Mouse (Mus musculus) testis, postnatal 10 days (tissue): ENCODE measurements around the gene Ccdc106.
A peak's percentile ranks its signal among the peaks of the same experiment; 100 is the strongest.
"Not testable (repeated sequence)": the region's sequence is repeated elsewhere in the genome, so short reads cannot be mapped to it uniquely, and the experiment has no call there.

ENCODE experiments used
- DNase-seq: peaks from one replicate; pipeline ENCODE4 v3.0.0; 2021; ENCODE audit warnings: low spot score

Gene Ccdc106

DNA sequence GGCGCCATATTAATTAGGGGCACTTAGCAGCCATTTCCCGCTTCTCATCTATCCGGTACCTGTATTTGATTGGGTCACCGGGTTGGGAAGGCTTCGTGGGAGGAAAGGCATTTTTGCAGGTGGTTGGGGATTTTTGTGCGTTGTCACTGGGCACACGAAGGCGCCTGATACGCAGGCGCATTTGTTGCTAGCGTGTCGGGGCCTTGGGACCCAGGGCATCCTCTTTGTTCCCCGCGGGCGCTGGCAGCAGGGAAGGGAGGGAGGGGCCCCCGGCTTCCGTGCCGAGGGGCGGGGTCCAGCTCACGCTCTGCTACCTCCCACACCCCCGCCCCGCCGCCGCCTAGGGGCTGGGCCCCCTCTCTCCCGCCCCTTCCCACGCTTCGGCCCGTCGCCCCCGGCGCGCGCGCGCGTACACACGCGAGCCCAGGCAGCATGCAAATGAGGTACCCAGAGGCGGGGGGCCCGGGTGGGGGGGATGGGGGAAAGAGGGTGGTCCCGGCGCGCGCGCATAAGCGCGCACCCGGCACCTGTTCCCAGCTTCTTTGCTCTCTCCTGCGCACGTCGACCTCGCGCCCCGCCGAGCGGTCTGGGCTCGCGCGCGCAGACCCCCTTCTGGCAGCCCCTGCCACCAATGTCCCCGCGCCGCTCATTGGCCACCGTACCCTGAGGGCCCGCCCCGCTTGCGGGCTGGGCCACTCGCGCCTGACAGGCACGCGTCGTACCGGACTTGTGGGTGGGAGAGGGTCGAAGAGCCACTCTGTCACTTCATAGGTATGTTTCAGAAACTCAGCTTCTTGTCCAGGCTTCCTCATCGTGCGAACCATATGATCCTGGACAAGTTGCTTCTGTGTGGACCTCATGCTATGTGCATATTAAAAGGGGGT, 5.0 kb upstream of the Ccdc106 start, which contains the start of gene Gm44973:
Gene Gm44973, plus strand, starts transcription at position 379 of the 884 bp plus-strand sequence.
- peak; percentile 98 for DNase-seq

DNA sequence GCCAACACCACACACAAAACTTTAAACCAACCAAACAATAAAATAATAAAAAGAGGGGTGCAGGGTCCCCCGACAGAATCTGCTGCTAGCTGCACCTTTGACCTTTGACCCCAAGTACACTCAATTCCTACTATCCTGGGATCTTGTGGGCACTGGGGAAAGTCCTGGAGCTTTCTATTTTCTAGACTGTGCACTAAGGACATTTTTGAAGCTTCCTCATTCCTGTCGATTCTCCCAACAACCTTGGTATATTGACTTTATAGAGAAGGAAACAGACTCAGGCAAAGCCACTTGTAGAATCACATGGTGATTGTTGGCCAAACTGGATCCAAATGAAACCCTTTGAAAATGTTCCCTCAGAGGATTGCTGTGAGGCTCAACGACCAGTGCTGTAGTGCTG, 4.3 kb upstream of the Ccdc106 start:
- DNase-seq, result no peak

DNA sequence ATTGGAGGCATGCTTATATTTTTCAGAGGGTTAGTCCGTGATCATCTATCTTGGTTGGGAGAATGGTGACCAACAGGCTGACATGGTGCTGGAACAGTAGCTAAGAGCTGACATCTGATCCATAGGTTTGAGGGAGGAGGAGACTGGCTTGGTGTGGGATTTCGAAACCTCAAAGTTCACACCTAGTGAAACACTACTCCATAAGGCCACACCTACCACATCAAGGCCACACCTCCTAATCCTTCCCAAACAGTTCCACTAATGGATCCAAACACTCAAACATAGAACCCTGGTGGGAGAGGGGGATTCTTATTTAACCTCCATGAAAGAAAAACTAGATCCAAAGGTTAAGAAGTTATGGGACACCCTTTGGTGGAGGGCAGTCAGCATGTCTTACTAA, 3.4 kb upstream of the Ccdc106 start:
- DNase-seq, result no peak

DNA sequence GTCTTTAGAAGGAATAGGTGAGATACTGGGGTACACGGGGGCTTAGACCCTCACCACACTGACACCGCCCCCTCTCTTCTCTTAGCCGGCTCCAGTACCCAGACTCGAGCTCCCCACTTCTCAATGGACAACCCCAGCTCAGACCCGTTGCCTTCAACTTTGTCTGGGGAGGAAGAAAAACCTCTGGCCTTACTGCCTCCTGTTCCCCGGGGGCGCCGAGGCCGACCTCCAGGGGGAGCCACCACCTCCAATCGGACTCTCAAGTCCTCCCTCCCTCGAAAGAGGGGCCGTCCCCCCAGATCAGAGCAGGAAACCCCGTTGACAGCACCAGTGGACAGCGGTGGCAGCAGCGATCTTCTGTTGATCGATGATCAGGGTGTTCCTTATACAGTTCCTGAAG, 3.0 kb upstream of the Ccdc106 start:
- DNase-seq, result peak; percentile 79

DNA sequence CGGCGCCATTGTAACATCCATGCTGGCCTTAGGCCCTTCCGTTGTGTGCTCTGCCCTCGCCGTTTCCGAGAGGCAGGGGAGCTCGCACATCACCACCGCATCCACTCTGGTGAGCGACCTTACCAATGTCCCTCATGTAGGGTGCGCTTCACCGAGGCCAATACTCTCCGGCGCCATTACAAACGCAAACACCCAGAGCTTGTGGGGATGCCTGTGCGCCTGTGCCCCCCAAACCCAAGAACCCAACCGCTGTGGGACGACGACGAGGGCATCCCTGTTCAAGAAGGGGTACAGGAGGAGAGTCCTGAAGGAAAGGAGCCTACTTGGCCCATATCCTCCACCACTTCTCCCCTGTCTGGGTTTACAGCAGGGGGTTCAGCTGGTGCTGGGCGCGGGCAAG, 2.4 kb upstream of the Ccdc106 start:
- DNase-seq, result no peak

DNA sequence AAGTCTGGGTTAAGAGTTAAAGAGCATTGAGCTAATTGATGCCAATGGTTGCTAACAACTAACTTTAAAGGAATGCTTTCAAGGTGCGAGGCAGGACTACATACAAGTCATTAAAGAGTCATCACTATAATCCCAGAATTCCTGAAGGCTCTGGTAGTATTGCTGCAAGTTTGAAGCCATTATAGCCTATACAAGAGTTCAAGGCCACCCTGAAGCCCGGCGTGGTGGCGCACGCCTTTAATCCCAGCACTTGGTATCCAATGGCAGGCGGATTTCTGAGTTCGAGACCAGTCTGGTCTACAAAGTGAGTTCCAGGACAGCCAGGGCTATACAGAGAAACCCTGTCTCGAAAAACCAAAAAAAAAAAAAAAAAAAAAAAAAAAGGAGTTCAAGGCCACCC, 777 bp upstream of the Ccdc106 start:
- not testable (repeated sequence) for DNase-seq

DNA sequence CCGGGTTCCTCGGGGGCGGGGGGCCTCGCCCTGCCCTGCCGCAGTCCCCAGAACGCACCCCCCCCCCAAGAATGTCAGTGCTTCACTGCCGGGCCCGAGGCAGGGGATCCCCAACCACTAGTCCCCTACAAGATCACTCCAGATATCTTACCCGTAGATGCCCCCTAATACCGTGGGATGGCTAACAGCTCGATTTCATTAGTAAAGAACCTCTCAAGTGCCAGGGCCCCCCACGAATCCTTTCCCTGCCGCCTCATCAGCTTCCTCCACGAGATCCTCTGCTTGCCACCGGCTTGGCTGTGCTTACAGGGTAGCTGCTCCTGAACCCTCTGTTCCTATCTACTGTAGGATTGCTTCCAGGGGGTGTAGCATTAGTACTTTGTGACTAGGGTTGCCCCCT, 332 bp downstream of the Ccdc106 start:
- DNase-seq, result no peak

DNA sequence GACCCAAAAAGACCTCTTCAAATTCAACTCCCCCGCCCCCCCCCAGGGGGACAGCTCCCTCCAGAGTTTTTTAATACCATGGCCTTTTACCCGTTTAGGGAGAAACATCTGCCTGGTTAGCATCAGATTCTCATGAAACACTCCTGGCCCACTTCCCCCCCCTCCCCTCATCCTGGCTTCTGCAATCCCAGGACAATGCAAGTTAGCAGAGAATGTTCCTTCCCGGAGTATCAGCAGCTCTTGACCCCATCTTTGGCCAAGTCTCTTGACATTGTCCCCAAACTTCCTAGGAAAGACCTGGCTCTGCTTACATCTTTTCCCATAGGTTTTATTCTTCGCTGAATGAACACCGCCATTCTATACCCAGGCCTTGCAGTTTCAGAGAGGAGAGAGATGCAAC, 844 bp downstream of the Ccdc106 start:
- DNase-seq, result no peak

DNA sequence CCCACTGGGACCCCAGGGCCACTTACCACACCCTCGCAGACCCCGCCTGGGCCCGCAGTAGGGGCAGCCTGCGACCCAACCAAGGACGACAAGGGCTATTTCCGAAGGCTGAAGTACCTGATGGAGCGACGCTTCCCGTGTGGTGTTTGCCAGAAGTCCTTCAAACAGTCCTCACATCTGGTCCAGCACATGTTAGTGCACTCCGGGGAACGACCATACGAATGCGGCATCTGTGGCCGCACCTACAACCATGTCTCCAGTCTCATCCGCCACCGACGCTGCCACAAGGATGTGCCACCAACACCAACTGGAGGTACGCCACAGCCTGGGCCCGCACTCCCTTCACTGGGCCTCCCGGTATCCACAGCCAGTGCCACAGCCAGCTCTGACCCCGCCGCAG, 9.2 kb downstream of the Ccdc106 start:
- DNase-seq, result no peak

DNA sequence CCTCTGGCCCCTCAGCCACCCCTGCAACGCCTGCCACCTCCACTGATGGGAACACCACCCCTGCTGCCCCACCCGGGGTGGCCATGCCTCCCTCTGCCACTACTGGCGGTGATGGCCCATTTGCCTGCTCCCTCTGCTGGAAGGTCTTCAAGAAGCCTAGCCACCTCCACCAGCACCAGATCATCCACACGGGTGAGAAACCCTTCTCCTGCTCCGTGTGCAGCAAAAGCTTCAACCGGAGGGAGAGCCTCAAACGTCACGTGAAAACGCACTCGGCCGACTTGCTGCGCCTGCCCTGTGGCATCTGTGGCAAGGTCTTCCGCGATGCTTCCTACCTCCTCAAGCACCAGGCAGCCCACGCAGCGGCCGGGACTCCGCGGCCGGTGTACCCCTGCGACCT, 9.6 kb downstream of the Ccdc106 start:
- peak; percentile 49 for DNase-seq

DNA sequence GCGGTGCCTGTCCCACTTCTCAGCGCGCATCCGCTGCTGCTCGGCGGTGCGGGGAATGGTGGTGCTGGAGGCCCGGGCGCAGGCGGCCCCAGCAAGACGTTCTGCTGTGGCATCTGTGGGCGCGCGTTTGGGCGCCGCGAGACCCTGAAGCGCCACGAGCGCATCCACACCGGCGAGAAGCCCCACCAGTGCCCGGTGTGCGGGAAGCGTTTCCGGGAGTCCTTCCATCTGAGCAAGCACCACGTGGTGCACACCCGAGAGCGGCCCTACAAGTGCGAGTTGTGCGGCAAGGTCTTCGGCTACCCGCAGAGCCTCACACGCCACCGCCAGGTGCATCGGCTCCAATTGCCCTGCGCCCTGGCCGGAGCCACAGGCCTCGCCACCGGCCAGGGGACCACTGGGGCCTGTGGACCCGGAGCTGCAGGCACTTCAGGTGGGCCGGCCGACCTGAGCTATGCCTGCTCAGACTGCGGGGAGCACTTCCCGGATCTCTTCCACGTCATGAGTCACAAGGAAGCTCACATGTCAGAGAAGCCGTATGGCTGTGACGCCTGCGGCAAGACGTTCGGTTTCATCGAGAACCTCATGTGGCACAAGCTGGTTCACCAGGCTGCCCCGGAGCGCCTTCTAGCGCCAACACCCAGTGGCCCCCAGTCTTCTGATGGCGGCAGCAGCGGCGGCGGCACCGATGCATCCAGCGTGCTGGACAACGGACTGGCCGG, 10.4 kb downstream of the Ccdc106 start:
- DNase-seq, result no peak

DNA sequence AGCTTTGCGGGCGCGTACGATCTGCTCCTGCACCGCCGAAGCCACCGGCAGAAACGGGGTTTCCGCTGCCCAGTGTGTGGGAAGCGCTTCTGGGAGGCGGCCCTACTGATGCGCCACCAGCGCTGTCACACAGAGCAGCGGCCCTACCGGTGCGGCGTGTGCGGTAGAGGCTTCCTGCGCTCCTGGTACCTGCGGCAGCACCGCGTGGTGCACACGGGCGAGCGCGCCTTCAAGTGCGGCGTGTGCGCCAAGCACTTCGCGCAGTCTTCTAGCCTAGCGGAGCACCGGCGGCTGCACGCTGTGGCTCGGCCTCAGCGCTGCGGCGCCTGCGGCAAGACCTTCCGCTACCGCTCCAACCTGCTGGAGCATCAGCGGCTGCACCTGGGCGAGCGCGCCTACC, 11.1 kb downstream of the Ccdc106 start:
- DNase-seq, result no peak

DNA sequence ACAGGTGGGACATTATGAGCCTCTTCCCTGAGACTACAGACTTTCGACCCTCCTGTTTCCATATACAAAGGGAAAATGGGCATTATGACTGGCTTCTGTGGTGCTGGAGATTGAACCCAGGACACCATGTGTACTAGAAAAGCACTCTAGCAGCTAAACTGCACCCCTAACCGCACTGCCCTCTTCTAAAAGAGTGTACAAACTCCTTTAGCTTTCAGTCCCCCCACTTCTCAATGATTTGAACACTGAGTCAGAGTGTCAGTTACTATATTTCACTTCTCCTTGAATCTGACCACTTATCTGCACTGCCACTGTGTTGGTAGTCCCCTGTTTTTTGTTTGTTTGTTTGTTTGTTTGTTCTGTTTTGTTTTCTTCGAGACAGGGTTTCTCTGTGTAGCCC, 13.5 kb downstream of the Ccdc106 start, which contains the start of gene 4632433K11Rik:
Gene 4632433K11Rik, plus strand, starts transcription at position 301 of the 400 bp plus-strand sequence.
- DNase-seq, result no peak

DNA sequence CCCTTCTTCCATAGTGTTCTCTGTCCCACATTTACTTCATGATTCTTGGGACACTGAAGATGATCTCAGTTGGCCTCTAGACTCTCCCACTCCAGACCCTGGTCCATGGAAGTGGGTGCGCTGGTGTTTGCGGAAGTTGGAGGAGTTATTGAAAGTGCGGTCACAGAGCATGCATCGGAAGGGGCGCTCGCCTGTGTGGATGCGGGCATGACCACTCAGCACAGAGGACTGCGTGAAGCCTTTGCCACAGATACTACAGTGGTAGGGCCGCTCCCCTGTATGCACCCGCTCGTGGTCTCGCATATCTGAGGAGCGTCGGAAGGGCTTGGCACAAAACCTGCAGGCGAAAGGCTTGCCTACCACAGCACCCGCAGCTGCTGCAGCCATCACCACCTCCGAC, 15.3 kb downstream of the Ccdc106 start:
- no peak for DNase-seq

DNA sequence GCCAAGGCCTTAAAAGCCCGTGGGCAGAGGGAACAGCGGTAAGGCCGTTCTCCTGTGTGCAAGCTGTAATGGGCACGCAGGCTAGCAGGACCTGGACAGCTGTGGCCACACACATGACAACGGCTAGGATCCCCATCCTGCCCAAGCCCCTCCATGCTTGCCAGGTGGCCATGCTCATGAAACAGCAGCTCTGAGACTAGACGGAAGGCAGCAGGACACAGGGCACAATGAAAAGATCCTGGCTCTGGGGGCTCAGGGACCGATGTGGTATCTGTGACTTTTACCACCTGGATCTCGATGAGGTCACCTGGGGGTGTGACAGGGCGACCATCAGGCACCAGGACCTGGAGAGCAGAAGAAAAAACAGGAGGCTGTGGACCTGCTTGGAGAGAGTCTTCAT, 15.8 kb downstream of the Ccdc106 start:
- DNase-seq, result no peak

DNA sequence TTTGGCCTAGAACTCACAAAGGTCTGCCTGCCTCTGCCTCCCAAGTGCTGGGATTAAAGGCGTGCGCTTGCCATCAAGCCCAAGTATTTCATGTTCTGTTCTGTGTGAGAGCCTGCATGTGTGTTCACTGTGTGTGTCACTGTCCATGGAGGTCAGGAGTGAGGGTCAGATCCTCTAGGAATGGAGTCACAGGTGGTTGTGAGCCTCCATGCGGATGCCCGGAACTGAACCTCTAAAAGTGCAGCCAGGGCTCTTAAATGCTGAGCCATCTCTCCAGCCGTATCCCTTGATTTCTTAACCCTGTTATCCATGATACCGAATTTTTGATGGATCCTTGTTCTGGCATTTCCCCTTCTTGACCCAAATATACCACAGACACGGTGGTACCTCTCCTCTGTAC, 16.7 kb downstream of the Ccdc106 start:
- DNase-seq, result no peak

DNA sequence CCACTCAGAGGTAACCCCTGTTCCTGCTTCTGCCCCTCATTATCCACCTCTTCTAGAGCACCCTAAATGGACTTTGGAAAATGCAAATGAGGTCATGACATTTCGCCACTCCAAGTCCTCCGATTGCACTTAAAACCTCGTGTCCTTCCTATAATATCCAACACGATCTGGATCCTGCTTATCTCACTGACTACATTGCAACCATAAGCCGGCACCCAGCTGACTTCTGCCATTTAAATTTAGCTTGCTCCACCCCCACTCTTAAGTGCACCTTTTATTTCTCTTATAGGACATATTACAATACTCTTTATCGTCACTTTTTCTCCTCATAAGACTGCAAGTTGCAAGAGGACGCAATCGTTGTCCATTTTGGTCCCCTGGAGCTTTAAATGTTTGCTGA, 17.1 kb downstream of the Ccdc106 start:
- no peak for DNase-seq

DNA sequence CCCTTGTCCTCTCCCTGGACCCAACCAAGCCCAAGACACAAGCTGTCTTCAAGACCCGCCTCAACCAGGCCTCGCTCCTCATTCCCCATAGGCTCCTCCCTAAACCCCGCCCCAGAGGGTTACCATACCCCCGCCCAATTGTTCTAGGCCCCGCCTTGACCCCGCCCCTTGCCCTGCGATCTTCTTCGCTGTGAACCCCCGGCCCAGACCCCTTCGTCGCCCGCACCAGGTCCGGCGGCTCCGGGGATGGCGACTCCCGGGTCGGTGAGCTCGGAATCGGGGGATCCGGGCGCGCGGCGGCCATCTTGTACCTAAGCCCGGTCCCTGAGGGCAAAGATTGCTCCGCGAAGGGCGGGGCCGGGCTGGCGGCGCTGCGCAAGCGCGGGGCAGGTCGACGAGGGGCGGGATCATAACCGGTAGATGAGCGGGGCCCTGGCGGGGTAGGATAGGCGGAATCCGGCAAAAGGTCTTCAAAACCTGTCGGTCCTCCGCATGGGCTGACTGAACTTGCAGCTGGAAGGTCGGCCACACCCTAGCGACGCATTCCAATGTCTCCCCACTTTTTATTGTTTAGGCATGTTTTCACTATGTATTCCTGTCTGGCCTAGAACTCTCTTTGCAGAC, 17.9 kb downstream of the Ccdc106 start, which contains the start of gene Zfp784:
Gene Zfp784, minus strand, starts transcription at position 338 of the 624 bp plus-strand sequence.
- DNase-seq, result peak; percentile 95

DNA sequence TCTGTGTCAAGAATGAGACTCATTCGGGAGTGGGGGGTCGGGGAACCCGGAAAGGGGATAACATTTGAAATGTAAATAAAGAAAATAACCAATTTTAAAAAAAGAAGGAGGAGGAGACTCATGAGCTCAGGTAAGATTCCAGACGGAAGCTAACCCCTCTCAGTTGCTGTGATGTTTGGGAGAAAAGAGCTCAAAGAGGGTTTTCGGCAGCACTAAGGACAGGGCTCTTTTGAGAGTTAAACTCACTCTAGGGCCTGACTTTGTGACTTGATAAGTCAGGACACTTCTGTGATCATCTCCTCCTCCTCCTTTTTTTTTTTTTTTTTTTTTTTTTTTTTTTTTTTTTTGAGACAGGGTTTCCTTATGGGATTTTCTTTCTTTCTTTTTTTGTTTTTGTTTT, 18.6 kb downstream of the Ccdc106 start:
- no peak for DNase-seq

DNA sequence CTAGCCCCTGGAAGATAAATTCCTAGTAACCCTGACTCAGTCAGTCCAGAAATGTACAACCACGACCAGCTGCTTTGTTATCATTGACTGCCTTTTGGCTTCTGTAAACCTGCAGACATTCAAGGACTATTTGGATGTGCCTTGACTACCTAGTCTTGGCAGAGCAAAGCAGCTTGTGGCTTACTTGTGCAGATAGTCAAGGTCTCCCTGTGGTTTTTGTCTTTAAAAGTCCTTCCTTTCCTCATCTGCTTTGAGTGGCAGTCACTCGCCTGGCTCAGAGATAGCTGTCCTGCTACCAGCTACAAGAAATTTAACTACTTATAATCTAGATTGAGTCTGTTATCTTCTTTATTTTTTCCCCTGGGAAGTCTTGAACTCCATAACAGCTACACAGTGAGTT, 24.6 kb downstream of the Ccdc106 start:
- DNase-seq, result no peak

DNA sequence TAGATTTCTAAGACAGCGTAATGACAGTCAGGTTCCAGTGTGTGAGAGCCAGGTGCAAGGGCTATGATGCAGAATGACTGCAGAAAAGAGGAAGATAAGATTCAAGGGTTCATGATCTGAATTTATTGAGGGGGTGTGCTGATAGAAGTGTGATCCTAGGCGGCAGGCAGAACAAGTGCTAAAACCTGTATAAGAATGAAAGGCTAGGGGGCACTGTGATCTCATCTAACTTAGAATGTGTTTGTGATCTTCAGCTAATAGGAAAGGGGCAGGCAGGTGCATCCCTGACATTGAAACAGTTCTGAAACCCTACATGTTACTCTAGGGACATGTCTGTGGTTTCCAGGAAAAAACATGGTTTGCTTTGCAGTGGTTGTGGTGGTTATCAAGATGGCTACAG, 25.8 kb downstream of the Ccdc106 start:
- DNase-seq, result no peak

DNA sequence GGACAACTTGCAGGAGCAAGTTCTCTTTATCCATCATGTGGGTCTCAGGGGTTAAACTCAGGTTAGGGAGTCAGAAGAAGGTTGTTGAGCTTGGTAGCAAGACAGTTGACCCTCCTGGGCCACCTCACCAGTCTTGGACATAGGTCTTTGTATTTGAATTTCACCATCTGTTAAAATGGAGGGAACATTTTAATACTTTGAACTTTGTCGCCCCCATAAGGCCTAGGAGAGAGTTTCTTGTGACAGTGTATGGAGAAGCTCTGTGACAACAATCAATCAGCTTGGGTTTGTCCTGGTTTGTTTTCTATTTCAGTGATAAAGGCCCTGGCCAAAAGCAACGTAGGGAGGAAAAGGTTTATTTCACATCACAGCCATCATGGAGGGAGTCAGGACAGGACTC, 27.0 kb downstream of the Ccdc106 start:
- no peak for DNase-seq
